ENCODE assay signal across 18 mouse cellular contexts in the genomic region with DNA sequence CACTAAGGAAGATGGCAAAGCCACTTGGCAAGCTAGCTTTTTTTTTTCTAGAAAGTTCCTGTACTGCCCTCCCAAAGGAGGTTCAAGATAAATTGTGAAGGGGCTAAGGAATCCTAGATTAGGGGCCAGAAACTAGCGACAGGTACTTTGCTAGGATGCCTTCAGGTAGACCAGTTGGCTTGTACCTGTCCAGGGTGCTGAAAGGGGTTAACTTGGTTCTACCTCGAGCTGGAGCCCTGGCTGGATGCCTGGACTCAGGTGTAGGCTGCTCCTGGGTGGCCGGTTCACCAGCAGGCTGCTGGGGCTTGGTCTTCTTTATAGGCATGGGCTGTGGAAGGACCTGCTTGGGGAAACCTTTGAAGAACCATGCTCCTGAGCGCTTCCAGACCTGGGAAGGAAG. TPM values are rescaled to one million over a fixed set of nuclear protein-coding genes. Genes with fewer than 3 reads are reported as not detected.
DNase-seq lines count a peak whose midpoint lies in the region; ATAC-seq and TF ChIP-seq lines count a peak whose summit lies in the region.
"Had no signal": no experiment of that assay in that cellular context is flagged by ENCODE, and none has a peak within 500 bp of the region (broad histone marks: within the 10 kb centered on the region; RNA-seq: fewer than 3 reads in every experiment).

No protein-coding gene starts in this region.

- H3K4me2 ChIP-seq in embryonic facial prominence, embryonic 11.5 days (ENCODE audit: low read depth, low read length) = no peak overlapping the region
- H3K4me2 ChIP-seq in midbrain, postnatal 0 days (ENCODE audit: low read depth, low read length, poor library complexity, severe bottlenecking) = no peak overlapping the region
- H3K4me2 ChIP-seq in midbrain, embryonic 15.5 days = no peak overlapping the region
- H3K4me2 ChIP-seq: neural tube, embryonic 13.5 days had no signal

- H3K27me3 ChIP-seq in kidney, adult 2 months (replicated peaks; ENCODE audit: control insufficient read depth, insufficient read depth, low read length) = no peaks in the 10 kb centered on the region
- no peaks in the 10 kb centered on the region for H3K27me3 ChIP-seq in embryonic facial prominence, embryonic 11.5 days (ENCODE audit: control insufficient read depth, insufficient read depth, low read length)
- no peaks in the 10 kb centered on the region for H3K27me3 ChIP-seq in midbrain, postnatal 0 days (ENCODE audit: insufficient read depth, low read length)
- no peaks in the 10 kb centered on the region for H3K27me3 ChIP-seq in midbrain, embryonic 15.5 days (replicated peaks)
- H3K27me3 ChIP-seq: neural tube, embryonic 13.5 days had no signal

- H3K9me3 ChIP-seq in embryonic facial prominence, embryonic 11.5 days (replicated peaks; ENCODE audit: control insufficient read depth, low read length) = no peaks in the 10 kb centered on the region
- no peaks in the 10 kb centered on the region for H3K9me3 ChIP-seq in midbrain, postnatal 0 days (ENCODE audit: low read length)
- H3K9me3 ChIP-seq in midbrain, embryonic 15.5 days = no peaks in the 10 kb centered on the region
- H3K9me3 ChIP-seq: forebrain, embryonic 10.5 days; neural tube, embryonic 13.5 days had no signal

- H3K4me3 ChIP-seq in kidney, adult 2 months (ENCODE audit: insufficient read depth, low read depth, low read length) = no peak overlapping the region
- H3K4me3 ChIP-seq in embryonic facial prominence, embryonic 11.5 days (ENCODE audit: low read depth, low read length) = no peak overlapping the region
- H3K4me3 ChIP-seq in midbrain, postnatal 0 days (ENCODE audit: low read depth, low read length) = no peak overlapping the region
- no peak overlapping the region for H3K4me3 ChIP-seq in midbrain, embryonic 15.5 days
- H3K4me3 ChIP-seq: forebrain, embryonic 10.5 days; left cerebral cortex, adult 2 months; neural tube, embryonic 13.5 days had no signal

- no peaks in the 10 kb centered on the region for H3K36me3 ChIP-seq in kidney, adult 2 months (ENCODE audit: control insufficient read depth, insufficient read depth, low read length)
- H3K36me3 ChIP-seq in embryonic facial prominence, embryonic 11.5 days (replicated peaks; ENCODE audit: control insufficient read depth, insufficient read depth, low read depth, low read length) = no peaks in the 10 kb centered on the region
- peaks cover 13% of the 10 kb centered on the region for H3K36me3 ChIP-seq in midbrain, postnatal 0 days (ENCODE audit: insufficient read depth, low read length)
- H3K36me3 ChIP-seq in midbrain, embryonic 15.5 days (replicated peaks) = no peaks in the 10 kb centered on the region; the same call in 1 of the 2 replicates
- H3K36me3 ChIP-seq: forebrain, embryonic 10.5 days; neural tube, embryonic 13.5 days had no signal

- no peak for TF ChIP-seq CTCF in kidney, adult 2 months (conservative IDR thresholded peaks at IDR 0.05; ENCODE audit: insufficient read depth, insufficient read length, low read depth, low read length)
- no peak for TF ChIP-seq CTCF in midbrain, postnatal 0 days (IDR thresholded peaks at IDR 0.05)

- no peak for ATAC-seq in embryonic facial prominence, embryonic 11.5 days (replicated peaks; ENCODE audit: insufficient number of reproducible peaks, low FRiP score, low TSS enrichment, low read depth)
- no peak for ATAC-seq in midbrain, postnatal 0 days (ENCODE audit: low FRiP score)
- ATAC-seq in midbrain, embryonic 15.5 days (replicated peaks) = no peak
- ATAC-seq: activated CD4-positive, CD25-positive, alpha-beta regulatory T cell, adult 4 months had no signal

- H3K27ac ChIP-seq in kidney, adult 2 months (ENCODE audit: insufficient read depth, low read depth, low read length) = no peak overlapping the region
- no peak overlapping the region for H3K27ac ChIP-seq in embryonic facial prominence, embryonic 11.5 days (replicated peaks; ENCODE audit: low read depth, low read length)
- no peak overlapping the region for H3K27ac ChIP-seq in midbrain, postnatal 0 days (ENCODE audit: low read depth, low read length)
- H3K27ac ChIP-seq in midbrain, embryonic 15.5 days = no peak overlapping the region
- H3K27ac ChIP-seq: forebrain, embryonic 10.5 days; left cerebral cortex, adult 2 months; neural tube, embryonic 13.5 days had no signal

- no peak overlapping the region for H3K9ac ChIP-seq in embryonic facial prominence, embryonic 11.5 days (replicated peaks; ENCODE audit: low read length)
- no peak overlapping the region for H3K9ac ChIP-seq in midbrain, postnatal 0 days (replicated peaks; ENCODE audit: low read length, poor library complexity, severe bottlenecking)
- H3K9ac ChIP-seq in midbrain, embryonic 15.5 days = no peak overlapping the region
- H3K9ac ChIP-seq: neural tube, embryonic 13.5 days had no signal

- peak; percentile 14 for DNase-seq in kidney, adult 2 months
- DNase-seq in kidney, adult 18-20 months = no peak
- peak; percentile 5 for DNase-seq in urinary bladder, postnatal 14 days (ENCODE audit: low spot score)
- no peak for DNase-seq in urinary bladder, postnatal 25 days (ENCODE audit: low spot score)
- DNase-seq in embryonic facial prominence, embryonic 11.5 days (ENCODE audit: low spot score) = peak; percentile 56
- DNase-seq in layer of hippocampus, adult 18-20 months (ENCODE audit: low spot score in 2 of 2) = no peak
- no peak for DNase-seq in midbrain, postnatal 0 days (ENCODE audit: low spot score)
- DNase-seq: cerebellum, adult 11-12 months; liver; lung, postnatal 14 days; midbrain, embryonic 14.5 days had no signal

- 59% methylated on average over 4 of the region's 4 CpGs for WGBS in kidney, adult 2 months
- WGBS in embryonic facial prominence, embryonic 11.5 days = 54% methylated on average over 4 of the region's 4 CpGs
- WGBS in midbrain, postnatal 0 days = 60% methylated on average over 4 of the region's 4 CpGs
- 55% methylated on average over 4 of the region's 4 CpGs for WGBS in midbrain, embryonic 15.5 days

- no peak for TF ChIP-seq POLR2A in kidney, adult 2 months (IDR thresholded peaks at IDR 0.05; ENCODE audit: low read depth, low read length)

- H3K4me1 ChIP-seq in kidney, adult 2 months (ENCODE audit: control insufficient read depth, insufficient read depth, low read length) = no peaks in the 10 kb centered on the region
- H3K4me1 ChIP-seq in embryonic facial prominence, embryonic 11.5 days (ENCODE audit: control insufficient read depth, insufficient read depth, low read length) = no peaks in the 10 kb centered on the region
- H3K4me1 ChIP-seq in midbrain, postnatal 0 days (ENCODE audit: insufficient read depth, low read length) = no peaks in the 10 kb centered on the region
- H3K4me1 ChIP-seq in midbrain, embryonic 15.5 days = no peaks in the 10 kb centered on the region
- H3K4me1 ChIP-seq: forebrain, embryonic 10.5 days; neural tube, embryonic 13.5 days had no signal

RNA-seq across cellular contexts. Expression of gene Oas1d, which starts 46.7 kb away (rescaled TPM):
- not detected in 2 replicates for polyA plus RNA-seq in kidney, adult 2 months (2012; rRNA removed)
- polyA plus RNA-seq in embryonic facial prominence, embryonic 11.5 days (2014; fragmentation: Nextera tagmentation; extraction: Ambion mirVana) = not detected in 2 replicates
- not detected for total RNA-seq in layer of hippocampus, adult 18-20 months (2021)
- 0.22 TPM in 1 of 2 replicates, not detected in the other for total RNA-seq in midbrain, postnatal 0 days (2014; rRNA removed)
- 0.39 and 0.78 TPM in 2 replicates for polyA plus RNA-seq in midbrain, postnatal 0 days (2015; fragmentation: Nextera tagmentation; extraction: Ambion mirVana)
- 0.10 and 0.13 TPM in 2 replicates for polyA plus RNA-seq in midbrain, embryonic 15.5 days (2015; fragmentation: Nextera tagmentation; extraction: Ambion mirVana)
- total RNA-seq: heart, adult 8-10 months; hematopoietic stem cell, adult 5-6 weeks; left cerebral cortex, adult 2 months had no signal
- polyA plus RNA-seq: forebrain, embryonic 10.5 days; midbrain, embryonic 14.5 days; neural tube, embryonic 13.5 days had no signal

RNA-seq across cellular contexts. Expression of gene Rph3a, which starts 48.9 kb away (rescaled TPM):
- 0.80 and 0.83 TPM in 2 replicates for polyA plus RNA-seq in kidney, adult 2 months (2012; rRNA removed)
- polyA plus RNA-seq in embryonic facial prominence, embryonic 11.5 days (2014; fragmentation: Nextera tagmentation; extraction: Ambion mirVana) = 0.20 and 0.21 TPM in 2 replicates
- 100 to 1,000 TPM; 217 to 224 TPM for total RNA-seq in layer of hippocampus, adult 18-20 months (2021)
- 43.6 and 44.6 TPM in 2 replicates for total RNA-seq in midbrain, postnatal 0 days (2014; rRNA removed)
- polyA plus RNA-seq in midbrain, postnatal 0 days (2015; fragmentation: Nextera tagmentation; extraction: Ambion mirVana) = 33.3 and 35.5 TPM in 2 replicates
- 27.9 and 30.7 TPM in 2 replicates for polyA plus RNA-seq in midbrain, embryonic 15.5 days (2015; fragmentation: Nextera tagmentation; extraction: Ambion mirVana)
- total RNA-seq: hematopoietic stem cell, adult 5-6 weeks had no signal
- polyA plus RNA-seq: activated CD4-positive, CD25-positive, alpha-beta regulatory T cell, adult 4 months had no signal

RNA-seq across cellular contexts. Expression of gene Oas1a, which starts 53.7 kb away (rescaled TPM):
- polyA plus RNA-seq in kidney, adult 2 months (2012; rRNA removed) = 5.2 and 7.9 TPM in 2 replicates
- 0.61 and 1.2 TPM in 2 replicates for polyA plus RNA-seq in embryonic facial prominence, embryonic 11.5 days (2014; fragmentation: Nextera tagmentation; extraction: Ambion mirVana)
- total RNA-seq in layer of hippocampus, adult 18-20 months (2021) = under 1 TPM in 1 of 2 experiments, not detected in 1; 0.33 TPM
- total RNA-seq in midbrain, postnatal 0 days (2014; rRNA removed) = 0.28 and 1.8 TPM in 2 replicates
- 1.2 and 1.6 TPM in 2 replicates for polyA plus RNA-seq in midbrain, postnatal 0 days (2015; fragmentation: Nextera tagmentation; extraction: Ambion mirVana)
- polyA plus RNA-seq in midbrain, embryonic 15.5 days (2015; fragmentation: Nextera tagmentation; extraction: Ambion mirVana) = 0.92 and 1.3 TPM in 2 replicates

Comparison
In these comparisons a context has a peak if more than half of its experiments do, and no peak if none do; other contexts are left out.
1. DNase-seq: peak in kidney, adult 2 months (single experiment), urinary bladder, postnatal 14 days (single experiment) and embryonic facial prominence, embryonic 11.5 days (single experiment); none in kidney, adult 18-20 months (single experiment), urinary bladder, postnatal 25 days (single experiment), layer of hippocampus, adult 18-20 months (0 of 2) and midbrain, postnatal 0 days (single experiment).
2. RNA of gene Rph3a, which starts 48.9 kb away (polyA plus RNA-seq): 33.3 to 35.5 TPM in midbrain, postnatal 0 days and 27.9 to 30.7 TPM in midbrain, embryonic 15.5 days; 0.80 to 0.83 TPM in kidney, adult 2 months and 0.20 to 0.21 TPM in embryonic facial prominence, embryonic 11.5 days; every median in the first group is over 10 times any median in the second.